Mouse (Mus musculus): ENCODE measurements around the gene Slco1a4. TPM values are rescaled to one million over a fixed set of nuclear protein-coding genes. Genes with fewer than 3 reads are reported as not detected.

Gene Slco1a4
- total and polyA plus RNA-seq, 3 experiments: not detected

DNA sequence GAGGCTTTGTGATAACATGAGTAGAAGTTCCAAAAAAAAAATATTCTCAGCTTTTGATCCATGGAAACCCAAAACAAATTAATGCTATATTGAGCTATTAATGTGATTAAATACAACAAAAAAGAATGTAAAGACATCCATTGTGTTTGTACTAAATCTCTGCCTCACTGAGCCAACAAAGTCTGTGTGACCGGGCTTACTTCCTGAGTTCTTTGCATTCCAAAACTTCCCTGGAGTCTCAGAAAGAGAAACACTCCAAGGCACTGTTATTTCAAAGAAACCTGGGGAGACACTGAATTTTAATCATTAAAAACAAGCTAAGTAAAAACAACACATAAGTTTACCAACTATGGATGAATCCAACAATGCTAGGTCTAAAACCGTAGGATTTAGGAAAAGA is 2.4 kb downstream of the Slco1a4 start:
- DNase-seq (ENCODE audit: low read depth, low spot score): no peak
- H3K27ac ChIP-seq (ENCODE audit: control insufficient read depth, low read depth, low read length): no peak overlapping the region
- no peaks in the 10 kb centered on the region for H3K4me1 ChIP-seq (ENCODE audit: control insufficient read depth in 1 of 2, insufficient read depth in 2 of 2, low read length in 2 of 2)
- H3K4me3 ChIP-seq (ENCODE audit: control insufficient read depth in 1 of 2, insufficient read depth in 1 of 2, low read depth in 2 of 2, low read length in 2 of 2): no peak overlapping the region
- no peaks in the 10 kb centered on the region for H3K36me3 ChIP-seq (ENCODE audit: control insufficient read depth in 1 of 2, insufficient read depth in 2 of 2, low read length in 2 of 2)
- no peaks in the 10 kb centered on the region for H3K79me2 ChIP-seq (ENCODE audit: control insufficient read depth, insufficient read depth, low read length, poor library complexity)
- no peaks in the 10 kb centered on the region for H3K9me3 ChIP-seq (replicated peaks; ENCODE audit: insufficient read depth, low read length)
- H3K9ac ChIP-seq (ENCODE audit: control insufficient read depth, low read depth, low read length, poor library complexity, severe bottlenecking): no peak overlapping the region
- no peaks in the 10 kb centered on the region for H3K27me3 ChIP-seq (ENCODE audit: control insufficient read depth in 1 of 2, insufficient read depth in 2 of 2, low read length in 2 of 2)
- TF ChIP-seq CHD1 (IDR thresholded peaks at IDR 0.05; ENCODE audit: low read depth, low read length) (no peak), POLR2AphosphoS2 (IDR thresholded peaks at IDR 0.05; ENCODE audit: low read length) (no peak), TCF12 (IDR thresholded peaks at IDR 0.05; ENCODE audit: low read depth, low read length) (no peak), POLR2AphosphoS5 (IDR thresholded peaks at IDR 0.05; ENCODE audit: borderline replicate concordance, low read depth, low read length) (no peak), USF2 (IDR thresholded peaks at IDR 0.05; ENCODE audit: borderline replicate concordance in 1 of 2, insufficient read depth in 1 of 2, low read depth in 1 of 2, low read length in 2 of 2) (no peak), GATA1 (IDR thresholded peaks at IDR 0.05; ENCODE audit: low read depth, low read length) (no peak), ZC3H11A (IDR thresholded peaks at IDR 0.05; ENCODE audit: low read depth, low read length) (no peak), ELF1 (IDR thresholded peaks at IDR 0.05; ENCODE audit: low read depth, low read length) (no peak), ZMIZ1 (IDR thresholded peaks at IDR 0.05; ENCODE audit: low read depth, low read length) (no peak), ZKSCAN1 (IDR thresholded peaks at IDR 0.05; ENCODE audit: low read depth, low read length) (no peak), ZNF384 (IDR thresholded peaks at IDR 0.05; ENCODE audit: low read depth, low read length) (no peak), EP300 (IDR thresholded peaks at IDR 0.05; ENCODE audit: low read depth in 1 of 2, low read length in 2 of 2) (no peak), POLR2A (IDR thresholded peaks at IDR 0.05; ENCODE audit: control insufficient read depth in 1 of 2, insufficient read depth in 1 of 2, low read depth in 1 of 2, low read length in 2 of 2, poor library complexity in 1 of 2) (no peak), MAX (IDR thresholded peaks at IDR 0.05; ENCODE audit: low read length) (no peak), UBTF (IDR thresholded peaks at IDR 0.05; ENCODE audit: borderline replicate concordance, insufficient read depth, low read depth, low read length) (no peak), MEF2A (IDR thresholded peaks at IDR 0.05; ENCODE audit: extremely low read depth, insufficient replicate concordance, low read depth, low read length, poor library complexity, severe bottlenecking) (no peak)

GRCm38 (mm10) chr6:141849051-141849450 is 6.9 kb downstream of the Slco1a4 start:
- H3K27ac ChIP-seq (ENCODE audit: control insufficient read depth, low read depth, low read length): no peak overlapping the region
- no peaks in the 10 kb centered on the region for H3K4me1 ChIP-seq (ENCODE audit: control insufficient read depth in 1 of 2, insufficient read depth in 2 of 2, low read length in 2 of 2)
- H3K36me3 ChIP-seq (ENCODE audit: control insufficient read depth in 1 of 2, insufficient read depth in 2 of 2, low read length in 2 of 2): no peaks in the 10 kb centered on the region
- DNase-seq (ENCODE audit: low read depth, low spot score): no peak
- H3K9me3 ChIP-seq (replicated peaks; ENCODE audit: insufficient read depth, low read length): no peaks in the 10 kb centered on the region
- no peak overlapping the region for H3K9ac ChIP-seq (ENCODE audit: control insufficient read depth, low read depth, low read length, poor library complexity, severe bottlenecking)
- TF ChIP-seq GATA1 (IDR thresholded peaks at IDR 0.05; ENCODE audit: low read depth, low read length) (no peak), POLR2AphosphoS2 (IDR thresholded peaks at IDR 0.05; ENCODE audit: low read length) (no peak), MXI1 (IDR thresholded peaks at IDR 0.05; ENCODE audit: low read depth, low read length) (no peak), ZC3H11A (IDR thresholded peaks at IDR 0.05; ENCODE audit: low read depth, low read length) (no peak), MAZ (IDR thresholded peaks at IDR 0.05; ENCODE audit: low read depth, low read length) (no peak), RCOR1 (IDR thresholded peaks at IDR 0.05; ENCODE audit: low read depth, low read length) (no peak), E2F4 (IDR thresholded peaks at IDR 0.05; ENCODE audit: borderline replicate concordance, low read depth, low read length) (no peak), USF2 (IDR thresholded peaks at IDR 0.05; ENCODE audit: borderline replicate concordance in 1 of 2, insufficient read depth in 1 of 2, low read depth in 1 of 2, low read length in 2 of 2) (no peak), ELF1 (IDR thresholded peaks at IDR 0.05; ENCODE audit: low read depth, low read length) (no peak), MAX (IDR thresholded peaks at IDR 0.05; ENCODE audit: low read length) (no peak), ZKSCAN1 (IDR thresholded peaks at IDR 0.05; ENCODE audit: low read depth, low read length) (no peak), SMC3 (IDR thresholded peaks at IDR 0.05; ENCODE audit: low read depth, low read length) (no peak), SIN3A (IDR thresholded peaks at IDR 0.05; ENCODE audit: low read length) (no peak), BHLHE40 (IDR thresholded peaks at IDR 0.05; ENCODE audit: borderline replicate concordance, low read depth, low read length) (no peak), EP300 (IDR thresholded peaks at IDR 0.05; ENCODE audit: low read depth in 1 of 2, low read length in 2 of 2) (no peak), UBTF (IDR thresholded peaks at IDR 0.05; ENCODE audit: borderline replicate concordance, insufficient read depth, low read depth, low read length) (no peak)
- no peaks in the 10 kb centered on the region for H3K27me3 ChIP-seq (ENCODE audit: control insufficient read depth in 1 of 2, insufficient read depth in 2 of 2, low read length in 2 of 2)
- no peaks in the 10 kb centered on the region for H3K79me2 ChIP-seq (ENCODE audit: control insufficient read depth, insufficient read depth, low read length, poor library complexity)
- no peak overlapping the region for H3K4me3 ChIP-seq (ENCODE audit: control insufficient read depth in 1 of 2, insufficient read depth in 1 of 2, low read depth in 2 of 2, low read length in 2 of 2)

All from MEL (cell line).